Mouse (Mus musculus) embryo, embryonic 11.5 days (tissue): ENCODE results near the gene Tor4a.

Source experiments
- DNase-seq: peaks from one replicate; pipeline ENCODE4 v3.0.0-alpha.2; 2012; ENCODE audit warnings: low read depth, low spot score

Tor4a gene

DNA sequence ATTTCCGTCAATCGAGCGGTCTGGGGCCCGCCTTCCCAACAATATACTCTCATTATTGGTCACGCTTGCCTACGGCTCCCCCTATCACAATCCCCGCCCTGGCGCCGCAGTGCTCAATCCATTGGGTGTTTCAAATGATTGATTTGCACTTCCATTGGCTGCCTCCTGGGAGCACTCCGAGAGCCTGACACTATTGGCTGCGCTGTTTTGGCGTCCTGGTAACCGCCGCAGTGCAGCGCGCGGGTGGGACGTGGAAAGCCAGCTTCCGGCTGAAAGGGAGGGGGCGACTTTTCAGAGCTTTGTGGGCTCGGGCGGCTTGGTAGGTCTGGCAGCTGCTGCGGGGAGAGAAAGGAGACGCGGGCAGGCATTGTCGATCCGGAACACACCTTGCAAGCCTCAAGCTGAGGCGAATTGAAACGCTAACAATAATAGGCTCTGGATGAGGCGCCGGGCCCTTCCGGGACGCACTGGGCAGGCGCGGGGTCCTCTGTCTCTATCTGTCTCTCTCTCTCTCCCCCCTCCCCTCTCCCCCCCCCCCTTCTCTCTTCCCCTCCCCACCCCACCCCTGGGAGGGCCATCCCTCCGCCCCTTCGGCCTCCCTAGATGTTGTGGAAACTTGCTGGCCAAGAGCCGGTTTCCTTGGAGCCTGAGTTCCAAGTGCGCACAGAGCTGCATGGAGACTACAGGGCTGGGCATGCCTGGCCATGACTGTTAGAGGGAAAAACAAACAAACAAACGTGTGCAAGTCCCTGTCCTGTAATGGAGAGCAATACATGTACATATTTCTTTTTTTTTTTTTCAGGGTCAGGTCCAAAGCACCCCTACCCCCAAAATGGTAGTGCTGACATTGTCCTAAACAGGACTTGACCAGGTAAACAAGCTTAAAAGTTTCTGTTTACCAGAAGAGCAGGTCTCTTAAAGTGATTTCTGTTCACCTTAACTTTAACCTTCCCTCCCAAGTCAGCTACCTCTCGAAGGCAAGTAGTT, 28.4 kb upstream of the Tor4a start:
- DNase-seq = peak; percentile 96

DNA sequence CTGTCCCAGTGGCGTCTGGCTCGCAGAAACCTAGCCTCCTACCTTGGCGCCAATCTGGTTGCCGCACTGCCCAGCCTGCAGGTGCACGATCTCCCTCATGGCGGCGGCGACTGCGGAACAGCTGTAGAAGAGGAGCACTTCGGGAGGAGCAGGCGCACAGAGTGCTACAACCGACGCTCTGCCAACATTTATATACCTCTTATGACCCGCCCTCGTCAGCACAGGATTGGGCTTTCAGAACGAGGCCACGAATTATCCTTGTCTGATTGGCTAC, 27.7 kb upstream of the Tor4a start, which contains the start of gene Tubb4b:
Tubb4b (minus strand) TSS at position 211 of the 274 bp plus-strand sequence.
- no peak for DNase-seq

GRCm38 (mm10) chr2:25223681-25224491, 27.2 kb upstream of the Tor4a start:
- DNase-seq = peak; percentile 35

- no peak for DNase-seq
Observed at GRCm38 (mm10) chr2:25221331-25221772, 24.7 kb upstream of the Tor4a start.

DNA sequence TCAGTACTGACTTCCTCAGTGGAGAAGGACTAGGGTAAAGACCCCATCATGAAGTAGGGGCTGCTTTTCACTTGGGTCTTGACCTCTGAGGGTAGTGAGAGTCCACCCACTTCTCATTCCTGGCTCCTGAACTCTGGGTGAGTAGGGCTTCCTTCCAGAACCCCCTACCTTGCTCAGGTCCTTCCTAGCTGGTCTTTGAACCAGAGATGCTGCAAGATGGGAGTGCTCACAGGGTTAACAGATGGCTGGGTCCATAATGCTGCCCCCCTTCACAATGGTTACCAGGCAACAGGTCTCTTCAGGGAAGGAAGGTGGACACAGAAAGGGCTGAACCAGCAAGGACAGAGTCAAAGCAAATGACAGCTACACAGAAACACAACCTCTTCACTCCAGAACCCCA, 21.8 kb upstream of the Tor4a start, which contains the start of gene Fam166a:
Fam166a (plus strand) TSS at position 301 of the 400 bp plus-strand sequence.
- DNase-seq = no peak

GRCm38 (mm10) chr2:25217666-25218065, 21.0 kb upstream of the Tor4a start:
- DNase-seq = no peak

- DNase-seq = no peak
Observed at GRCm38 (mm10) chr2:25214444-25214843, 17.8 kb upstream of the Tor4a start, which contains the start of gene Stpg3. Gene Stpg3, minus strand, starts transcription at chr2:25214637.

GRCm38 (mm10) chr2:25213266-25213865, 16.7 kb upstream of the Tor4a start:
- DNase-seq = no peak

GRCm38 (mm10) chr2:25211121-25211670, 14.5 kb upstream of the Tor4a start, which contains the start of gene Nelfb:
Gene Nelfb, minus strand, starts transcription at chr2:25211489.
- peak; percentile 84 for DNase-seq

- no peak for DNase-seq
Observed at GRCm38 (mm10) chr2:25210686-25211085, 14.0 kb upstream of the Tor4a start.

DNA sequence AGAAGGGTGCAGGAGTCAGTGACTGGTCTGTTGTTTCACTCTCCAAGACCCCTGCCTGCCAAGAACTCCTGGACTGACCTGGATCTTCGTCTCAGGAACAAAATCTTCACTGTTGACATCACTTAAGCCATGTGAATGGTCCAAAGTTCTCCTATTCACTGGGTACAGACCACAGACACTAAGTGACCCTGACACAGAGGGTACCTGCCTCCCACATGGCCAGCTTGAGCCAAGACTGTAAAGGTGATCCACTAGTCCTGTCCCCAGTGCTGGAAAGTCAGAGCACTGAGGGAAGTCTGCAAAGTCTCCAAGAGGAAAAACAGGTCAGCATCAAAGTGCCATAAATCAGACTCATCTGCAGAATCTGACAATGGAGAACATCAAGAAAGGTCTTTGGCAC, 10.9 kb upstream of the Tor4a start:
- DNase-seq = no peak

DNA sequence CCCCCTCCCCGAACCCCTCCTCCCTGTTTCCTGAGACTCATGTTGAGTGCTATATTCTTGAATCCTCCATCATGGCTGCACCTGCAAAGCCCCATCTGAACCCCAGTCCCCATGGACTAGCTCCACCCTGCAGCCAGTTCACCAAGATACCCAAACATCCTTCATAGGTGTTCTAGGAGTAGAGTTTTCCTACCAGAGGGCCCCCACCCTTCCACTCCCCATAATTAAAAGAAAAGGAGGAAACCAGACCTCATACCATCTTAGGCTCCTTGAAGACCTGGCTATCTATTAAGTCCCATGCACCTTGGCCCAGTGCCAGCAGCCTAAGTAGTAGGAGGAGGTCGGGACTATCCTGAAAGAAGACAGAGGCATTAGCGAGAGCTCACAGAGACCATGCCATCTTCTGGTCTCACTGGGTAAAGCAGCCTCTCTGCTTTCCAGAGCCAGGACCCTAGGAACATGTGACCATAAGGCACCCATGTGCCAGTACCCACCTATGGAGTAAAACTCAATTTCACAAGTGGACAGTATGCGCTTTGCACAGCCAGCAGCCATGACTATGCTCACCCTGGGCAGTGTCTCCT, 7.0 kb upstream of the Tor4a start:
- no peak for DNase-seq

- no peak for DNase-seq
Observed at GRCm38 (mm10) chr2:25200631-25201030, 3.9 kb upstream of the Tor4a start.

- DNase-seq = no peak
Observed at GRCm38 (mm10) chr2:25197946-25198345, 1.3 kb upstream of the Tor4a start.

DNA sequence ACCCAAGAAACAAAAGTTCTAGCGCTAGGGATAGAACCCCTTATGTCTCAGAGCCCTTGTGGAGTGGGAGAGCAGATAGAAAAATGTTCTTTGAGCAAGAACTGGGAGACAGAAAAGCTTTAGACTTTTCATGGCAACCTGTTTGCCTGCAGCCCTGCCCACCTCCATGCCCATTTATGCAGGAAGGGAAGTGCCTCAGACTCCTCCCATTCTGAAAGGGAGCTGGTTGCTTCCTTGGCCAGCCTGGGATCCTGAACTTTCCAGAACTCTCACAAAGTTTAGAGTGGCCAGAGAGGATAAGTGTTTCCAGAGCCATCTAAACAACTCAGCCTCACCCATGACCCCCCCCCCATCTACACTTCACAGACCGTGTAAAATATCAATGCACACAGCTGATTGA, 505 bp upstream of the Tor4a start:
- DNase-seq = no peak

- DNase-seq = no peak
Observed at GRCm38 (mm10) chr2:25195211-25196156, 1.2 kb downstream of the Tor4a start.

- no peak for DNase-seq
Observed at GRCm38 (mm10) chr2:25194486-25195171, 2.1 kb downstream of the Tor4a start.

GRCm38 (mm10) chr2:25194006-25194405, 2.7 kb downstream of the Tor4a start:
- no peak for DNase-seq

DNA sequence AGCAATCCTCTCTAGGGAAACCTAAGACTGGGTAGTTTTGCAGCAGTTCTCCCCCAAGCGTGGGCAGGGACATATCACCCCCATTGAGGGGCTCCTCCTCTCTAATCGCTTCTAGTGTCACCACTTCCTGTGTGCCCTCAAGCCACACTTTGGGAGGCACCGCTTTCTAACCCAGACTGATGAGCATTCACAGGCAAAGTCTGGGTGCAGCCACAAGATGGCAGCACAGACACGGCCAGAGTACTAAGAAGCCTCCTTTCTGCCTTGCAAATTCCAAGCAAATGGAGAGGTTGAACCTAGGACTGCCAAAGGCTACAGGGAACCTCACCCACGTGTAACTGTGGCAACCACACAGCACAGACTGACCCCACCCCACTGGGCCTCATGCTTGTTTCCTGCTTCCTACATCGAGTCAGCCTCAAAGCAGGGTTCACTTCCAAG, 3.3 kb downstream of the Tor4a start:
- peak; percentile 81 for DNase-seq
